Mouse (Mus musculus): ENCODE measurements around the gene Megf11.

- TF ChIP-seq CTCF (IDR thresholded peaks at IDR 0.05; ENCODE audit: borderline replicate concordance, insufficient read depth, low read length) = no peak
- TF ChIP-seq POLR2A (IDR thresholded peaks at IDR 0.05; ENCODE audit: low read depth, low read length) = no peak
Observed at GRCm38 (mm10) chr9:64475942-64476341, 90.5 kb downstream of the Megf11 start.
